Mouse (Mus musculus) cerebellum, adult 11-12 months (tissue): ENCODE data around the gene Lrfn3.

ENCODE experiments used
- DNase-seq: peaks from one replicate; pipeline ENCODE4 v3.0.0; 2022

The Lrfn3 gene

GRCm38 (mm10) chr7:30310136-30310535 is 52.4 kb downstream of the Lrfn3 start:
- peak; percentile 59 for DNase-seq

- DNase-seq = peak; percentile 40
Measured at GRCm38 (mm10) chr7:30309395-30310129, 53.0 kb downstream of the Lrfn3 start.

GRCm38 (mm10) chr7:30308076-30309005 is 54.2 kb downstream of the Lrfn3 start, which contains the start of gene Alkbh6:
Gene Alkbh6, plus strand, starts transcription at chr7:30308717.
- DNase-seq = peak; percentile 97

- no peak for DNase-seq
Measured at GRCm38 (mm10) chr7:30306083-30306779, 56.3 kb downstream of the Lrfn3 start.
